Mouse (Mus musculus) brain, embryonic 14.5 days (tissue): Measurements from ENCODE around the gene Cep170.

Experiments
- CTCF ChIP-seq: fragments of 200-500 bp; IDR thresholded peaks from 2 replicates; pipeline ENCODE4 v1.5.1; 2012; ENCODE audit warnings: inconsistent platforms, mild to moderate bottlenecking, moderate library complexity, borderline replicate concordance; ENCODE audit not compliant: insufficient read depth, insufficient read length; ENCODE audit errors: extremely low read depth
- POLR2A ChIP-seq: fragments of 200-500 bp; IDR thresholded peaks from 2 replicates; pipeline ENCODE4 v1.6.1; 2012; ENCODE audit warnings: mild to moderate bottlenecking, inconsistent platforms, borderline replicate concordance; ENCODE audit not compliant: poor library complexity, insufficient read depth, insufficient read length, severe bottlenecking; ENCODE audit errors: extremely low read depth

- TF ChIP-seq CTCF (no peak), POLR2A (no peak)
These were observed 12.3 kb upstream of the Cep170 start for GRCm38 (mm10) chr1:176826186-176826585.
